Mouse (Mus musculus) induced T-regulatory cell, adult 2 months (primary cell): ENCODE data around the gene Rhov.

Experiments
- DNase-seq: peaks from one replicate; pipeline ENCODE4 v3.0.0-alpha.2; 2012; ENCODE audit warnings: low read depth

The Rhov gene

DNA sequence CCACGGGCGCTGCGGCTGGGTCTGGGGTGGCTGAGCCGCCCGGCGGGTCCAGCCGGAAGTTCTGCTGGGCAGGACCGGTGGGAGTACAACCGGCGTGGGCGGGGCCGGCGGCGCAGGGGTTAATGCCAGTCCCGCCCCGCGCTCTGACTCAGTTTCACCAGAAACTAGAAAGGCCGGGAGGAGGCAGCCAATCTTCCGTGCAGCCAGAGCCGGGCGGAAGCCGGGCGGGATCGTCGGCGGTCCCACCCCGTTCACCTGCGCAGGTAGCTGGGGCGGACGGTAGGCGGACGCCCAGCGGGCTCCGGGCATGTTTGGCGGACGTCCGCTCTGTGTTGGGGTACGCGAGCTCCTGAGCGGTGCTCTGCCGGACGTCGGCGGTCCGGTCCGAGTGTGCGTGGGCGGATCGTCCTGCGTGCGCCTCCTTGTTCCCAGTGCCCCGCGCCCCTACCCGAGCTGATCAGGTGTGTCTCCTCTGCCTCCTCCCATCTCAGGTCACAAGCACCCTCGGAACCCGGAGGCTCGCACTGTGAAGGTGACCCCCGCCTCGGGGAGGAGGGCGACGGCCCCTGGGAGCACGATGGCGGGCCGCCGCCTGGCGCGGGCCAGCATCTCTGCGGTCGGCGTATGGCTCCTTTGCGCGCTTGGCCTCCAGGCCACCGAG is 33.7 kb downstream of the Rhov start, which contains the start of gene Spint1:
Spint1 (plus strand) TSS at position 153 of the 661 bp plus-strand sequence.
- peak; percentile 31 for DNase-seq

DNA sequence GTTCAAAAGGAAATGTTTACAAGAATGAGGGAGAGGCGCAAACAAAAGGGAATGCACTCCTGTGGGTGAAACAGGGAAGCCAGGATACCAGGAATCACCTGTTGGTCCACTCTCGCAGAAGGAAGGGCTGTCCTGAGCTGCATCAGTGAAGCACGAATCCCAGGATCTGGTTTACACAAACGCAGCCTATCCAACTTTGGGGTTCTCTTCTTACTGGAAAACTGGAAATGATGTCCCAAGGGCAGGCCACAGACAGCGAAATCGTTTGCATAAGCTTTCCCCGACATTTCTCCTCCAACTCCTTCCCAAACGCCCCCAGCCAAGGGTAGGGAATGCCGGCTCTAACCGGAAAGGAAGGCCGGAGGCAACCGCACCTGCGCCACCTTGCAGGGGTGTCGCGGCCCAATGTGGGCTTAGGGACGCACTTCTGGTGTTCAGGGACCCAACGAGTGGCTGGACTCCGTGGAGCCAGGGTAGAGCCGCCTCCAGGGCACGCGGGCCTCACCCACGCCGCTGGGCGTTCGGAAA is 34.3 kb downstream of the Rhov start:
- no peak for DNase-seq

DNA sequence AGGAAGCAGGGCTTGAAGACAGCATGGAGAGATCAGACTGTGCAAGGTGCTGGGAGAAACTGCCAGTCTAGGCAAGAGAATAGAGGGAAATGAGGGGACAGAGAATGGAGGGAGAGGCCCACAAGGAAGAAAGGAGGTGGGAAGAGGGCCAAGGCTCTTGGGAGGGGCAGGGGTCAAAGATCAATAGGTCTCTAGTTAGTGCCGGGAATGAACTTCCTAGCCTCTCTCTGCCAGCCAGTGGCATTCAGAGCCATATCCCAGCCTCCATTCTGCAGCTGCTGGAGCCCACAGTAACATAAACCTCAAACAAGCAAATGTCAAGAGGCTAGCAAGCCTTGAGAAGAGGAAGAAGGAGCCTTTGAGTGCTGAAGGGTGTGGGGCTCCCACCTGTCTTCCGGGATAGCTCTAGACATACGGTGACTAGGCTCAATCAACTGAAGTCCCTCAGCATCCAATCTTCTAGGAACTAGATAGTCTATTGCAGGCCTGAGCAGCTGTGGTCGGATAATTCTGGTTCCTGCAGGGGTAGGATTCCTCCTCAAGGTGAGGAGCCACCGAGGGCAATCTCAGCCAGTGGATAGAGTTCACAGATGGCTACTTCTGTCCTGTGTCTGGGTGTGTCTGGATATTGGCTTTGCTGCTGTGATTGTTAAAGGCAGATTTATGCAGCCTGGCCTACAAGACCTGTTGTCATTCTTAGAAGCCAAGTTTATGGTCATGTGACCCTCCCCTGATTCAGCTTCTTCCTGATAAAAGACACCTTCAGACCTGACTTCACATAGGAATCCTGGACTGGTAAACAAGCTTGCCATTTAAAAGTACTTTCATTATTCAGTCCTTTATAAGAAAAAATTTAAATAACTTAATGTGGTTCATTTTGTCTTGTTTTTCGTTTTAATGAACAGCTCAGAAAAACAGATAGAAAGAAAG is 41.0 kb downstream of the Rhov start, which contains the start of gene Ppp1r14d:
Ppp1r14d (minus strand) TSS at position 132 of the 930 bp plus-strand sequence.
- DNase-seq, result no peak
